Mouse (Mus musculus) neural tube, embryonic 11.5 days (tissue): ENCODE measurements around the gene Brd3. TPM values are rescaled to one million over a fixed set of nuclear protein-coding genes. Genes with fewer than 3 reads are reported as not detected.

Experiments used
- ATAC-seq: fragments of 200-750 bp; cut with Nextera tagmentation; 2 replicates; pipeline ENCODE4 v1.8.0; 2017; ENCODE audit warnings: moderate number of reproducible peaks, mild to moderate bottlenecking, moderate TSS enrichment, moderate library complexity; ENCODE audit not compliant: insufficient read depth, low FRiP score, low TSS enrichment
- DNase-seq: peaks from one replicate; pipeline ENCODE4 v3.0.0-alpha.2; 2015; ENCODE audit warnings: low spot score
- H3K27ac ChIP-seq: fragments of 300-500 bp; sonication (generic); 2 replicates; pipeline ENCODE4 v1.5.1; 2014; ENCODE audit warnings: low read depth, mild to moderate bottlenecking, low read length
- H3K27me3 ChIP-seq: fragments of 300-500 bp; sonication (generic); 2 replicates; pipeline ENCODE4 v1.6.1; 2014; ENCODE audit warnings: mild to moderate bottlenecking, low read length, mixed read lengths; ENCODE audit not compliant: control insufficient read depth, insufficient read depth
- H3K36me3 ChIP-seq: fragments of 300-500 bp; sonication (generic); 2 replicates; pipeline ENCODE4 v1.6.1; 2014; ENCODE audit warnings: mild to moderate bottlenecking, low read length, moderate library complexity, mixed read lengths; ENCODE audit not compliant: control insufficient read depth, insufficient read depth
- H3K4me1 ChIP-seq: fragments of 300-500 bp; sonication (generic); 2 replicates; pipeline ENCODE4 v1.6.1; 2014; ENCODE audit warnings: low read length, mixed read lengths; ENCODE audit not compliant: control insufficient read depth, insufficient read depth
- H3K4me2 ChIP-seq: fragments of 300-500 bp; sonication (generic); 2 replicates; pipeline ENCODE4 v1.6.1; 2014; ENCODE audit warnings: low read depth, mild to moderate bottlenecking, moderate library complexity
- H3K4me3 ChIP-seq: fragments of 300-500 bp; sonication (generic); 2 replicates; pipeline ENCODE4 v1.5.1; 2014; ENCODE audit warnings: low read depth, low read length
- H3K9ac ChIP-seq: fragments of 300-500 bp; sonication (generic); 2 replicates; pipeline ENCODE4 v1.6.1; 2014; ENCODE audit warnings: mild to moderate bottlenecking, low read length
- H3K9me3 ChIP-seq: fragments of 300-500 bp; sonication (generic); 2 replicates; pipeline ENCODE4 v1.6.1; 2016; ENCODE audit warnings: low read length; ENCODE audit not compliant: control insufficient read depth
- WGBS: fragments of 180-500 bp; shearing (Covaris S2); extraction: QIAGEN DNeasy Blood & Tissue Kit; methylation state at CpG from one replicate; pipeline ENCODE4 v1.1.7; 2014; 5-methylcytosine and 5-hydroxymethylcytosine counted together
- polyA plus RNA-seq: library from polyadenylated mRNA; unstranded; fragments of >200 nt; fragmentation: Nextera tagmentation; extraction: Ambion mirVana; gene quantifications from 2 replicates; pipeline ENCODE4 v1.2.1, GENCODE M21; 2014

Gene Brd3
- polyA plus RNA-seq, 1 experiment from 2014 or later = 198 TPM

GRCm38 (mm10) chr2:27408194-27408593 lies 99.3 kb downstream of the Brd3 start:
- 80% methylated on average over 3 of the region's 3 CpGs for WGBS
- H3K27ac ChIP-seq = no peak overlapping the region
- H3K4me3 ChIP-seq = no peak overlapping the region
- no peak overlapping the region for H3K4me2 ChIP-seq
- H3K36me3 ChIP-seq = no peaks in the 10 kb centered on the region
- H3K4me1 ChIP-seq = peaks cover 46% of the 10 kb centered on the region
- H3K9ac ChIP-seq = no peak overlapping the region
- ATAC-seq = no peak
- no peak for DNase-seq
- no peaks in the 10 kb centered on the region for H3K9me3 ChIP-seq
- H3K27me3 ChIP-seq = no peaks in the 10 kb centered on the region

DNA sequence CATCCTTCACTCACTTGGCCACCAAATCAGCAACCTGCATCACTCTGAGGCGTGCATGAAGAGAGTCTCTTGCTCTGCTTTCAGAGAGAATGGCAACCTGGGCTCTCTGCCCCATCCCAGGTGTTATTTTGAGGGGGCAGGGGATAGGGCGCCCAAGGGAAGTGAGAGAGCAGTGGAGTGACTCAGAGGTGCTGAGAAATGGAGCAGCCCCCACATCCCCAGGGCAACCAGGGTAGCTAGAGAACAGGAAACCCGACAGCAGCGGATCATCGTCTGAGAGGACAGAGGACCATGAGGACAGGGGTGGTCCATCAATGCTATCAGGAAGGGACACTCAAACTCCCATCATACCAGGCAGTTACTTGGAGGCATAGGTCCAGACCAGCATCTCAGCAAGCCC lies 100.5 kb downstream of the Brd3 start:
- H3K9me3 ChIP-seq = no peaks in the 10 kb centered on the region
- WGBS = 95% methylated on average over 5 of the region's 5 CpGs
- H3K36me3 ChIP-seq = no peaks in the 10 kb centered on the region
- ATAC-seq = no peak
- H3K4me1 ChIP-seq = peaks cover 33% of the 10 kb centered on the region
- H3K27ac ChIP-seq = no peak overlapping the region
- no peak overlapping the region for H3K4me2 ChIP-seq
- no peak overlapping the region for H3K4me3 ChIP-seq
- DNase-seq = no peak
- H3K27me3 ChIP-seq = no peaks in the 10 kb centered on the region
- no peak overlapping the region for H3K9ac ChIP-seq

DNA sequence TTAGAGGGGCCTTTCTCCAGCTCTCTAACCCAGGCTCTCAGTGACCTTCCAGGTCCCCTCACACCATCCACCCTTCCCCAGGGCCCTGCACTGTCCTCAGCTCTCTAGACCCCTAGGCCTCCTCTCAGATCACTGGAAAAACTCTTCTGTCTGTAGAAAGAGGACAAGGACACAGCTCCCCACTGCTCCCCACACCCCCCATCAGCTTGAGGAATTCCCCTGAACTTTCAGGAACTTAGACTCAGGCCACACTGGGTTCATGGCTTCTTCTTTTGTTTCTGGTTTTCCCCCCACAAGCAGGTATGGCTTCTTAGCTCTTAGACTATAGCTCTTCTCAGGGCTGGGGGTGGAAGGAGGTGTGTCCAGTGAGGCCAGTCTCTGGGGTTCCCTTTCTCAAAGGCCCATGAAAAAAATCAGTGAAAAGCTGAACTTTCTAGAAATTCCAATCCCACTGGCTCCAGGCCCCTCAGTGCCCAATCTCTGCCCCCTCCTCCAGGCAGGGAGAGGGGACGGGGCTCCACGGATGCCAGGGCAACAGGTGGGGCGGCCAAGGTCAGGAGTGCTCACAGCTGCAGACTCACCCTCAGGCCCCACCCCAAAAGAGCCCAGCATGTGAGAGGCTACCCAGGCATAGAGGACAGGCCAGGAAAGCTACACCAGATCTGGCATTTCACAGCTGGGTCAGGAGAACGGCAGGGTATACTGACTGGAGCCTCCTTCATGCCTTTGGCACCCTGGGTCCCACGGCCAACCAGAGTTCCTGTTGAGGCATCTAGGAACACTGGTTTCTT lies 102.2 kb downstream of the Brd3 start:
- DNase-seq (no peak), ATAC-seq (no peak)
- no peak overlapping the region for H3K4me2 ChIP-seq
- no peak overlapping the region for H3K9ac ChIP-seq
- no peak overlapping the region for H3K27ac ChIP-seq
- H3K4me1 ChIP-seq = peaks cover 22% of the 10 kb centered on the region; the same call in 1 of the 2 replicates
- H3K27me3 ChIP-seq = no peaks in the 10 kb centered on the region
- 55% methylated on average over 5 of the region's 5 CpGs for WGBS
- no peaks in the 10 kb centered on the region for H3K36me3 ChIP-seq
- H3K4me3 ChIP-seq = no peak overlapping the region
- H3K9me3 ChIP-seq = no peaks in the 10 kb centered on the region

DNA sequence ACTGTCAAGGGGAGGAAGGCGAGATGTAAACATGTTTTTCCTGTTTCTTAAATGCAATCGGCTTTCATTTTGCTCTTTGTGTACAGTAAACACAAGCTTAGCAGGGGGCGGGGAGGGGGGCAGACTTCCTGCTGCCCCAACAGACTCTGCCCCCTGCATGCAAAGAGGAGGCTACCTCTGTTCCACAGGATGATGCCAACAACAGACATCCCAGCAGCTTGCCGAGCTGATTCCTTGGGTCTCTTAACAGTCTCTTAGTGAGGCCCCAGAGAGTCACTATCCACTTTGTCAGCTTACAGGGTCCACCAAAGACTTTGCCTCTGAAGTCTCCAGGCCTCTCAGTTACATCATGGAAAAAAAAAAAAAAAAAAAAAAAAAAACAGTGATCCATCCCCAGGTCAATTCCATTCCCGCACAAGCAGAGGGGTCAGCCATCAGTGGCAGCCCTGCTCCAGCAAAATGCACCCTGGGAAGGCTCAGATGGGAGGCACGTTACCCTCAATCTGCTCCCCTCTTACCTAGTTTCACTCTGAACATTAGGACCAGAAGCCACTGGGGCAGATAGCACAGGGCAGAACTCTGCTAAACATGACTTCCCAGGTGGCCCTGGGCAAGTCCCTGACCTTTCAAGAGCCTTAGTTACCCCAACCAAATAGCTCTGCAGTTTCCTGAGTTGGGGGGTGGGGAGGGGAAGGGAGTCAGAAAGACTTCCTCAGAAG lies 102.9 kb downstream of the Brd3 start:
- no peak overlapping the region for H3K9ac ChIP-seq
- peaks cover 22% of the 10 kb centered on the region; the same call in 1 of the 2 replicates for H3K4me1 ChIP-seq
- no peak overlapping the region for H3K27ac ChIP-seq
- H3K4me2 ChIP-seq = no peak overlapping the region
- H3K27me3 ChIP-seq = no peaks in the 10 kb centered on the region
- ATAC-seq (no peak), DNase-seq (no peak)
- no peaks in the 10 kb centered on the region for H3K36me3 ChIP-seq
- WGBS = 54% methylated on average over 6 of the region's 6 CpGs
- no peak overlapping the region for H3K4me3 ChIP-seq
- no peaks in the 10 kb centered on the region for H3K9me3 ChIP-seq

GRCm38 (mm10) chr2:27401544-27401943 lies 105.9 kb downstream of the Brd3 start:
- no peak overlapping the region for H3K4me2 ChIP-seq
- no peaks in the 10 kb centered on the region for H3K27me3 ChIP-seq
- no peaks in the 10 kb centered on the region for H3K9me3 ChIP-seq
- ATAC-seq (no peak), DNase-seq (no peak)
- H3K27ac ChIP-seq = no peak overlapping the region
- no peak overlapping the region for H3K9ac ChIP-seq
- WGBS = 94% methylated on average over 2 of the region's 2 CpGs
- H3K4me1 ChIP-seq = peaks cover 23% of the 10 kb centered on the region
- no peaks in the 10 kb centered on the region for H3K36me3 ChIP-seq
- H3K4me3 ChIP-seq = no peak overlapping the region

GRCm38 (mm10) chr2:27400083-27400482 lies 107.4 kb downstream of the Brd3 start:
- no peak overlapping the region for H3K4me2 ChIP-seq
- H3K27me3 ChIP-seq = no peaks in the 10 kb centered on the region
- DNase-seq = no peak
- peaks cover 29% of the 10 kb centered on the region for H3K4me1 ChIP-seq
- H3K9me3 ChIP-seq = no peaks in the 10 kb centered on the region
- no peaks in the 10 kb centered on the region for H3K36me3 ChIP-seq
- 96% methylated on average over 2 of the region's 2 CpGs for WGBS
- ATAC-seq = no peak
- H3K9ac ChIP-seq = no peak overlapping the region
- no peak overlapping the region for H3K27ac ChIP-seq
- H3K4me3 ChIP-seq = no peak overlapping the region

DNA sequence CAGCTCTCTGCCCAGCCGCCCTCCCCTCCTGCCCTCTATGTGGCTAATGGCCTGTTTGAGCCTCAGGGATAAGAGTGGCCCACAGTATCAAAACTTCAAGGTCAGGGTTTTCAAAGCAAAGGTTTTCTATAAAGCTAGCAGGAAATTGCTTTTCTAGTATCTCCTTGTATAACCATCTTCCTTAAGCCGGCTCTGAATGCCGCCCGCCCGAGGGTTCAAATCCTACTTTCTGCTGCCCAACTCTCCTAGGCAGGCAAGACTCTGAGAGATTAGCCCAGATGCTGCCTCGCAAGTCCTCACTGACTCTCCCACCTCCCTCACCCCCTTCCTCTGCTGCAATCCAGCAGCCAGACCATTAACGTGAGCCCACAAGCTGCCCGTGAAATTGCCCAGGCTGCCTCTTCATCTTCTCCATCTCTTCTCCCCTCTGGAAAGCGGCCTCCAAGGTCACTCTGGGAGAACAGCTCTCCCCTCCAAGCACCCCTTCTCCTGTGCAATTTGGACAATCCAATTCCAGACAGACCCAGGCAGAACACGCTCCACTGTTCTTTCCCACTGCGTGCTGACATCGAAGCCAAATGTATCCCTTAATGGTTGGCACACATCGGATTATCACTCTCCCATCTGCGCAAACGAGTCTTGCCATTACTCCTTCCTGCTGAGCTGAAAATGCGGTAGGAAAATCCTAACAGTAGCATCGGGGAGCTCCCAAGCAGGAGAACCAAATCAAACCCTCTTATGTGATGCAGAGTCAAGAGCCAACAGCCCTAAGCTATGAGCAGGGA lies 110.6 kb downstream of the Brd3 start:
- H3K9ac ChIP-seq = peak overlapping the region; percentile 3; the same call in 1 of the 2 replicates
- H3K4me2 ChIP-seq = no peak overlapping the region
- ATAC-seq = no peak
- DNase-seq = no peak
- peaks cover 39% of the 10 kb centered on the region for H3K4me1 ChIP-seq
- H3K36me3 ChIP-seq = no peaks in the 10 kb centered on the region
- 64% methylated on average over 17 of the region's 17 CpGs for WGBS
- H3K27me3 ChIP-seq = no peaks in the 10 kb centered on the region
- H3K27ac ChIP-seq = no peak overlapping the region
- H3K4me3 ChIP-seq = no peak overlapping the region
- H3K9me3 ChIP-seq = no peaks in the 10 kb centered on the region
